Mouse (Mus musculus) gastrocnemius, postnatal 10 days (tissue): ENCODE data around the gene Cul9. TPM values are rescaled to one million over a fixed set of nuclear protein-coding genes. Genes with fewer than 3 reads are reported as not detected.

Experiments used
- DNase-seq: peaks from one replicate; pipeline ENCODE4 v3.0.0; 2021; ENCODE audit warnings: mixed read lengths
- total RNA-seq, 2 experiments: library from RNA; stranded (reverse); gene quantifications; 2 replicates each; pipeline ENCODE4 v1.2.3; 2021

The Cul9 gene
- total RNA-seq, 2 experiments from 2014 or later: 11.3 to 11.5 TPM

DNA sequence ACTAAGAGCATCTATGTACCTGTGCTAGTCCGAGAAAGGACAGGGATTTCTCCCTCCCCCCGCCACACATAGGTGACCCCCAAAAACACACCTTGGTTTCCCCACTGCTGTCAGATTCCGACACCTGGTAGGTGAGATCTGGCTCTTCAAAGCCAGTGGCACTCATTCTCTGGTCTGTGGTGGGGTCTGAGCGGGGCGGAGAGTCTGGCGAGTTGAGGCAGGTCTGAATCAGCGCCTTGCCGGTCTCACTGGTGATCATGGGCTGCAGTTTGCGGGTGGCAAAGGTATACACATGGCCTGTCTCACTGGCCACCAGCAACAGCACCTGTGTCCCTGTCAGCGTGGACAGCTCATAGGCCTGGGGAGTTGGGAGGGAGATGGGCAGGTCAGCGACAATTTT is 7.3 kb upstream of the Cul9 start:
- DNase-seq: no peak

DNA sequence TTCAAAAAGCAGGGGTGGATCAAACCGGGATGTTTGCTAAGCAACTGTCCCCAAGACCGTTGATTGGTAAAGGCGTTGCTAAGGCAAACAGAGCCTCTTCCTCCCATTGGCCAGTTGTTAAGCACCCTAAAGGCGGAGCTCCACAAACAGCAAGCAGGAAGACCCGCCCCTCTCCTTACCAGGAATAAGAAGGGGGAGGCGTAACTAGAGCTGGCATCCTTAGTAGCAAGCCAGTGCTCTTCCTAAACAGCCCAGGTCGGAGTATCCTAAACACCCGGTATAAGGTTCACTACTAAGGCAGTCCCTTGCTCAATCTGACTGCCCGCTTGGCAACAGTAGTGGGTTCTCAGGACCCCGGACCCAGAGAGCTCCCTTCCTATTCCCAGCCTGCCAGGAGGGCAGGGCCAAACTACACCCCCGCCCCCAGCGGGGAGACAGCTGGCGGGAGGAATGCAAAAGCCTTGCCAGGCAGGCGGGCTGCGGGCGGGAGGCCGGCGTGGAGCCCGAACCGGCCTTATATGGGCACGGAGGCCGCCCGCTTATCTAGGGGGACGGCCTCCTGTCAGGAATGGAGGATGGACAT is 6.7 kb upstream of the Cul9 start:
- peak; percentile 94 for DNase-seq

DNA sequence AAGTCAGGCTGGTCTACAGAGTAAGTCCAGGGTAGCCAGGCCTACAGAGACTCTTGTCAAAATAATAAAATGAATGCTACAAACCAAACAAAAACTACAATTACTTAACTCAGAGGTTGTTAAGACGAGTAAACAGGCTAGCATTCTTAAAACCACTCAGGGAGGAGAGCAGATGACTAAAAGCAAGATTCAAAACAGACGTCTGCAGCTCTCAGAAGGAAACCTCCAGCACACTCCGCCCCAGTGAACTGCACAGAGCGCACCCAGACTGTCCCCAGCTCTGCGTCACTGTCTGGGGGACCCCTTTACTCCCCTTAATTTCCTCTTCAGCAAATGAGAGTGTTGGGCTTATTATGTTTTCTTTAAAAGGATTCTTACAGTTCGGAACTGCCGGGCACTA is 6.0 kb upstream of the Cul9 start:
- no peak for DNase-seq

DNA sequence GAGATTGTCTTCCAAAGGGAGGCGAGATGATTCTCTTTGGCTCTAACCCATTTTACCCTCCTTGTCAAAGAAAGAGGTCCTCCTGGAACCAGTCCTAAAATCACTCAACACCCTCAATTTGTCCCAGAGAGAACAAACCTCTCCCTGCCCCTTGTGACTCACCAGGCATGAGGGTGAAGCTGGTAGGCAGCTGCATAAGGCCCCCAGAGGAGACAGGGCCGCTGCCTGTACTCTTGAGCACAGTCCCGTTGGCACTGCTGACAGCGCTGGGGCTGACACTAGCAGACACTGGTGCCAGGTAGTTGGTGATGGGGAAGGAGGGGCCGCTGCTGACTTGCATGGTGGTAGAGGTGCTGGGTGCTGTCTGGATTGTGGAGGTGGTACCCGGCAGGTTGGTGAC is 5.2 kb upstream of the Cul9 start:
- DNase-seq: no peak

DNA sequence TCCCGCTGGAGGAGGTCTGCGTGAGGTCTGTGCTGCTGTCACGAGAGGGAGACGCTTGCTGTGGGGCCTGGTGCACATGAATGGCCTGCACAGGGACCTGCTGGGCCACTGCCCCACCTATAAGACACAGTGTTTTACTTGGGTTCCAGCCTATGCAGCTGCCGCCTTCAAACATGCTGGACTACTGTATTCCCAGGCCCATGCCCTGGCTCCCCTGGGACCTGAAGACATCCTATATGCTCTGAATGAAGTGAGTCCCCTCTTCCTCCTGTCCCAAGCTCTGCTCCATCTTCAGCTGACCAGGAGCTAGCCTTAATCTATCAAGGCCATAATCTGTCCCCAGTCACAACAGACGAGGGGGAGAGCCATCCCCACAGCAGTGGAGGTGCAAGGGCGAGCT is 4.7 kb upstream of the Cul9 start:
- no peak for DNase-seq

DNA sequence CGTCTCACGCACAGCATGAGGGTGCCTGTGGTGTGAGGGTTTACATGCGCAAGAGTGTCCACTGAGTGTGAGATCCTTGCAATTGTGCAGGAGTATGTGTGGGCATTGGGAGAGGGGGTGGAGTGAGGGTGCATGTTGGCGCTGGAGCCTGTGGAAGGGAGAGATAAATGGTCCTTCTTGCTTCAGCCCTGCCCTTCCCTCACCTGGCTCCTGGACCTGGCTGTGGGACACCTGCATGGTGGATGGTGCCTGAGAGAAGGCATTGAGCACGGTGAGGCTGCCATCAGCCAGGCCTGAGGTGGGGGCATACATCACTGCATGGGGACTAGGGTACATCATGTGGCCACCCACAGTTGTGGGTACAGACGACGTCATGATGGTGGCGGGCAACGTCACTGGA is 3.5 kb upstream of the Cul9 start:
- DNase-seq: no peak

DNA sequence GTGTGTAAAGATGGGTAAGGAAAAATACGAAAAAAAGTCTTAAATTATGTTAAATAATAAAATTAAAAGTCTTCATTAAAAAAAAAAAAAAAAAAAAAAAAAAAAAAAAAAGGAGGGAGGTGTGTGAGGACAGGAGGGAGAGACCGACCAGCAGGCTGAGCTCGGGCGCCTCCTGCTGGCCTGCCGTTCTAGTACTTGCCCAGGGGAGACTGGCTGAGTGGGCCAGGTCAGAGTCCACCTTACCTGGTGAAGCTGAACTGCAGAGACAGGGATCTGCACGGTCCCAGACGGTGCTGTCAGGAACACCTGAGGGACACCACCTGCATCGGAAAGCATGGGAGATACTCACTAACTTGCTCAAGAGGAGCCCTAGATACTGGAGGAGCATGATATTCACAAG is 3.0 kb upstream of the Cul9 start:
- DNase-seq: peak; percentile 65

DNA sequence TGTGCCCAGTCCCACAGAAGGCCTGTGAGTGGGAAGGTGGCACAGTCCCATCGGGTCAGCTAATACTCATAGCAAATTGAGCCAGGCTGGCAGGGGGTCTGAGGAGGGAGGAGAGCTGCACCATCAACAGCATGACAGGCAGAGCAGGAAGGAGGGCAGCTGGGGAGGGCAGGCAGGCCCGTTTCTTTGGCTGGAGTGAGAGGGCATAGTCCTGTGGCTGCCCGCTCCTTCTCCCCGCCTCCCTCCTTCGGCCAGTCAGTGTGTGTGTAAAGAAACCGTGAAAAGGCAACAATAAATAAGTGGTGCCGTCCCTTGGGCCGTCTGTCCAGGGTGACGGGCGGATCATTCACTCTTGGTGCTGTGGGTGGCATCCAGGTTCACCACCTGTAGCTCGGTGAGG is 2.6 kb upstream of the Cul9 start:
- no peak for DNase-seq

DNA sequence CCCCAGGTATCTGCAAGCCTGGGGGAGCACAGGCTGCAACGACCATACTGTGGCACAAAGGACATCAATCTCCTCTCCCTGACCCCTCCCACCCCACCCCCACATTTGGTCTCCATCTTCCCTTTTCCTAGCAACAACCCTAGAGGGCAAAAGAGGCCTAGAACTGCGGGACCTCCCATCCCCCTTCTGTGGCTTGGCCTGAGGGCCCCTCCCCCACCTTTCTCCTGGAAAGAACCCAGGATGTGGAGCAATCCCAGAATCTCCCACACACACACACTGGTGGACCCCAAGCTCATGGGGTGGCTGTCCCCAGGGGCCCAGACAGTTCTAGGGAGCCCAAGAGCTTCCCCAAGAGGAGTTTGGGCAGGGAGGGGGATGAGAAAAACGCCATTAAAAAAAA is 1.7 kb upstream of the Cul9 start:
- DNase-seq: no peak

DNA sequence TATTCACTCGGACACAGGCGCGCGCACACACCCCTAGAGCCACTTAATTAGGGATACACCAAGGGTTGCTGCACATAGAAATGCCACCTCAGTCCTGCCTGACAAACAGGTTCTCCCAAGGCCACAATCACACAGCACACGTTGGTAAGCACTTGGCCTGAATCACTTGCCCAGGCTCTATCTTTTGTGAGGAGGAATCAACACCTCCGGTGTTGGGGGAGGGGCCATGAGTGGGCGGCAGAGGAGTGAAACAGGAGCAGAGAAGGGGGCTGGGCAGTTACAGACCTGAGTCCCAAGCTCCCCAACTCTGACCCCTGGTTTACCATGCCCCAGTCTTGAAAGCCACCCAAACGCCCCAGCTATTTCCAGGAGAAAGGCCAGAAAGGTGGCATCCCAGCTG is 807 bp upstream of the Cul9 start:
- no peak for DNase-seq

DNA sequence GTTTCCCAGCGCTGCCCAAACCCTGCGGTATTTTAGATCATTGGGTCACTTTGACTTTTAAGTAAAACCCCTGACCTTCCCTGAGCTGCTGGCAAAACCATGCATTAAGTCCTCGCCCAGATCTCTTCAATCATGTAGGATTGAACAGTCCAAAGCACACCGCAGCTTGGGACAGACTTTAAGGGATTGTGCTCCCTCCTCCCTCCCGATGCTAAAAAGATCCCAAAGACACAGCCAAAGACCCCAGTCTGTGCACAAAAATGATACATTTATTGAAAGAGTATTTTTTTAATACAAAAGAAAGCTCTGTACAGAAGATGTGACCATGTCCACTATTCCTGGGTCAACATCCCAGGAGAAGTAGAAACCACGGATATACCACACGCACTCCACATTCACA is 403 bp upstream of the Cul9 start:
- DNase-seq: no peak

DNA sequence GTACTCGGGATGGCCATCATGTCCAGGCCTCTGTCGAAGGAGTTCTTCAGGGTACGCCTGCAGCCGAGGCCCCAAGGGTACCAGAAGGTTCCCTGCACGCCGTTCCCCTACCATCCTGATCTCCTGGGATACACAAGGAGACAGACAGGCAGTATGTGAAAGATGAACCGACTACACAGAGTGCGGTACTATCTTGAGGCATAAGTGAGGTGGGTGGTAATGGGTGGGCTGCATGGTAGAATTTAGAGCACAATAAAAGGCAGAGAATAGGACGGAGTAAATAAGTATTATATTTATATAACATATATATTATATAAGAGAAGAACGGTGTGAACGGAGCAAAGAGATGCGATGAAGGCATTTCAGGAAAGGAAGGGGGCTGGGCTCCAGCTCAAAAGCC is 2.5 kb downstream of the Cul9 start:
- no peak for DNase-seq

DNA sequence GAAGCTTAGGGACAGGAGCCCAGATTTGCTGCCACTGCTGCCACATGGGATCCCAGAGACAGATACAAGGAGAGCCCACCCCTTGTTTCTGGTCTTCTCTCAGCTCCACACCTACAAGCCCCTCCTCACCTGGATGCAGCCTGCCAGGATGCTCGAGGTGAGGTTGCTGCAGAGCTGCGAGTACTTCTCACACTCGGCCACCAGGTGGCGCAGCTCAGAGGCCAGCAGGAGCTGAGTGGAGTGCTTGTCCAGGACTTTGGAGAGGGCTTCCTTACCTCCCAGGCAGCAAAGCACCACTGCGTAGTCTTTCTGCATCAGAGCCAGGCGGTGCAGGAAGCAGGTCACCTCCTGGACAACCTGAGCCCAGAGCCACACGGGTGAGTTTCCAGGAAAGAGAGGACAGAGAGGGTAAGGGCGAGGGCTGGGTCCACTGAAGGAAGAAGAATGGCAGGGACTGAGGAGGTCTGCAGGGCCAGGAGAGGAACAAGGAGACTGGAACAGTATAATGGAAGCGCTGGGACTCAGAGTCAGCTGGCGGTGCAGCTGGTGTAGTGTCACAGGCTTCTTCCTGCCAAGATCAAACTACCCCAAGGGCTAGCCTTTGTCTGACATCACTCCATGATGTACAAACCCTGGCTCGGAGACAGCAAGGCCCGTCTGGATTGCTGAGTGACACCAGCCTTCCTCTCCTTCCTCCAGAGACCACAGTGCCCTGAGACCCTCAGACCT is 20.4 kb downstream of the Cul9 start:
- peak; percentile 86 for DNase-seq

DNA sequence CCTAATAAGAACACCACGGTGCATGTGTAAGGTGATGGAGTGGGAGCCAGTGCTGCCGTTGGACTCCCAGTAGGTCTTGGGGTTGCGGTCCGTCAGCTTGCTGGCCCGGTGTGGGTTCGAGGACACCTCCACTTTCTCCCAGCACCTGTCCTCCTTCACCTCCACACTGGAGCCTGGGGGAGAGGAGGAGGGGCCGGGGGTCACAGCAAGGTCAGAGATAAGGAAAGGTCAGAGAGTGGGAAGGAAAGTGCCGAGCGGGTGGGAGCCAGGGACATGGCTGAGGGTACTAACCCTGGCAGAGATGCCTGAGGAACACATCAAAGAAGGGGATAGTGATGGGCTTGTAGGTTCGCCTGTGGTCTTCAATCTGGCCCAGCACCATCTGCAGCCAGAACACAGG is 21.1 kb downstream of the Cul9 start:
- DNase-seq: no peak

DNA sequence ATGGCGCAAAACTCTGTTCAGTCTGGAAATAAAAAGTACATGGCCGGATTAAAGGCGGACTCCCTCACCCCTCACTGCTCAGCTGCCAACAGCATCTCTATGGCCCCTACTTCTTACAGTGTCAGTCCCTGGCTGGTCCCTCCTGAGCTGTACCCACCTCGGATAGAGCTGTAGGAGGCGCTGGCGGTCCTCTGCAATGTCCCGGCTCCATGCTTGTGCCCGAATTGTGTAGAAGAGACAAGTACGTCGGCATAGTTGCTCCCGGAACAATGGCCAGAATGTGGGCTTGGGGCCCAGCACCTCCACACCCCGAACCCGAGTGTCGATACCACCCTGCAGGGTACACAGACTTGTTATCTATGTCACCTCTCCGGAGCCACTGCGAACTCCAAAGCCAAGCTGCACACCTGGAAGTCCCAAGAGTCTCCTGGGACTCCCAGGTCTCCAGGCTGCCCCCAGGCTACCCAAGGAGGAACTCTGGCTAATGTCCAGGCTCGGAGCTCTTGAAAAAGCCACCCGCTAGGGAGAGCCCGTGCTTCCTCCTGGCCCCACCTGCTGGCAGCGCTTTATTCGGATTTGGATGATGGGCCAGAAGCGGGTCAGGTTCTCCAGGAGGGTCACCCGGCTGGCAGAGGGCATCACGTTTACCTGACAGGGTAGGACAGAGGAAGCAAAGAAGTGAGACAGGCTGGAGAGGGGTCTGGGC is 24.1 kb downstream of the Cul9 start:
- DNase-seq: no peak

DNA sequence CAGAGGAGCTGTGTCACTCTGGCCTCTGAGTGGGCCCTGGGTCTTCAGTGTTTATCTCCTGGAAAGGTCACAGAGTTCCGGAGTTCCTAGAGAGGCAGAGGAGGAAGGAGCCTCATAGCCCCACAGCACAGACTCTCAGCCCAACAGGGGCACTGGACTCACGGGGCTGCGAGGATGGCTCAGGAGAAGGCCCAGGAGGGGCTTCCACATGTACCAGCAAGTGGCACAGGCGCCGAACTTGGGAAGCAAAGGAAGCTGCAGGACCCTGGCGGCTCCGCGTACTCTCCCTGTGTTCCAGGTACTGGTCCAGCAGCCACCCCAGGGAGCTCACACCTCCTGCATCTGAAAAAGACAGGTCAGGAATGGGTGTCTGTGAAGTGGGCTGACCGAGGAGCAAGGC is 25.0 kb downstream of the Cul9 start:
- no peak for DNase-seq

DNA sequence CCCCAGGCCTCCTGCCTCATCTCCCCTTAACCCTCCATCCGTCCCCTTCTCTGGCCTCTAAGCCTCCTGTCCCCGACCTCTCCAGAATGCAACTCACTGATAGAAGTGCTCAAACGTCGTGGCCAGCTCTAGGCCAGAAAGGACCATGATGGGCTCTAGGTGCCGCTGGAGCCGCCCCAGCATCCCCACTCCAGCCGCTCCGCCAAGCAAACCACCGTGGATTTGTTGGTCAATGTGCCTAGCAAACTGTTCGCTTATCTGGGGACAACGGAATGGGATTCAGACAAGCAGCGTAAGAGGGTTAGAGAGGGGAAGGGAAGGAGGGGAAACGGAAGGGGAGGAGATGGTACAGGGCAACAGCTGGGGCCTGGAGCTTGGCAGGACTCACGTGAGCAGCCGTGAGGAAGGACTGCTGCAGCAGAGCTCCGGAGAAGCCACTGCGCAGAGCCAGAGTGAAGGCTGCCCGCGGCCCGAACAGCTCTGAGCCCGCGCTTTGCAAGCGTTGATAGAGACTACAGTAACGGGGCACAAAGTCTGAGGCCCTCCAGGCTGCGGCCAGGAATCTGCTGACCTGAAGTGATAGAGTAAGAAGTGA is 25.7 kb downstream of the Cul9 start:
- no peak for DNase-seq

DNA sequence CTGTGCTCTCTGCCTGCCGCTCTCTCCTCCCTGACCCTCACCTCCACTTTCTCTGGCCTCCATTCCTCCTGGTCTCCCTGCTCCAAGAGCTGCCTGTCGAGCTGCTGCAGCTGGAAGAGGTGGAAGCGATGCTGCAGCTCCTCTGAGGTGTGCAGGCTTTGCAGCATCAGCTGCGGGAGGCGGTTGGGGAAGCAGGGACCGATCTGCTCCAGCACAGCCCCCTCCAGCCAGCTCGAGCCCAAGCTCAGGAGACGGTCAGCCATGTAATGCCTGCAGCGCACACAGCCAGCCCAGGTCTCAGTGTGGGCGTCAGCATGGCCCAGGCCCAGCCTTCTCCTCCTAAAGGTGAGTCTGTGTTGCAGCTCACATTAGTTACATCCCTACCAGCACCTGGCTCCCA is 26.2 kb downstream of the Cul9 start:
- DNase-seq: no peak

DNA sequence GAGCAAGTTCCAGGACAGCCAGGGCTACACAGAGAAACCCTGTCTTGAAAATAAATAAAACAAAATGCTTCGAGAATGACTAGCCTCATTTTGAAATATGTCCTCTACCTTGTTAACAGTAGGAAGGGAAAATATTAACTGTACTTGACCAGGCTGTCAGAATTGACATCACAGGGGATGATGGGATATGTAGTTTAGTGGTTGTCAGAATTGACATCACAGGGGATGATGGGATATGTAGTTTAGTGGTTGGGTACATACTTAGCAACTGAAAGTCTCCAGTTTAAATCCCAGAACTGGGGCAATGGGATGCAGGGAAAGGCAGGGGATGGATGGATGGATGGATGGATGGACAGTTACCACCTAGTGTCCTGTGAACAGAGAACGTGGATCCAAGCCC is 32.9 kb downstream of the Cul9 start:
- no peak for DNase-seq

DNA sequence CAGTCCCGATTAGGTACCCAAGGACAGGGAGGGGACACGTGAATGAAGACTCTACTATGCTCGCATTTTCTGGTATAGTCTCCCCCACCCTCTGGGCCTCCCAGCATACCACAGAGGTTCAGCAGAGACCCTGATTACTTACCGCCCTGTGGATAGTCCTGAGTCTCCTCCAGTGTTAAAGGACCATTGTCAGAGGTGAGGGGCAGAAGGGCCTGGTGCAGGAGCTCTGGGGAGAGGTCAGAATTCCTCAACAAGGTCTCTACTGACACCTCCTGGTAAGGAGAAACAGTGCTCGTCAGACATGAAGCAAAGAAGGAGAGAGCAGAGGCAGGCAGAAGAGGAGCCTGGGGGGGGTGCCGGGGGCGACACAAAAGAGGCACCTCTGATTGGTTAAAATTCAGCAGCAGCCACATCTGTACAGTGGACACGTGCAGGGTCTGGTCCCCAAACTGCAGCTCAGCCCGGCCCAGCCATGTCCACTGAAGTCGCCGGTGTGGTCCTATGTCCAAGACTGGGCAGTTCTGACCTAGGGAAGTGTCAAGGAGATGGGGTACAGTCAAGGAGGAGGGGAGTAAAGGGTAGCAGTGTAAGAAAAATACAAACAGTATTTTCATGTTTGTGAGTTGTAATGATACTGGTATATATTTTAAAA is 35.0 kb downstream of the Cul9 start:
- no peak for DNase-seq

DNA sequence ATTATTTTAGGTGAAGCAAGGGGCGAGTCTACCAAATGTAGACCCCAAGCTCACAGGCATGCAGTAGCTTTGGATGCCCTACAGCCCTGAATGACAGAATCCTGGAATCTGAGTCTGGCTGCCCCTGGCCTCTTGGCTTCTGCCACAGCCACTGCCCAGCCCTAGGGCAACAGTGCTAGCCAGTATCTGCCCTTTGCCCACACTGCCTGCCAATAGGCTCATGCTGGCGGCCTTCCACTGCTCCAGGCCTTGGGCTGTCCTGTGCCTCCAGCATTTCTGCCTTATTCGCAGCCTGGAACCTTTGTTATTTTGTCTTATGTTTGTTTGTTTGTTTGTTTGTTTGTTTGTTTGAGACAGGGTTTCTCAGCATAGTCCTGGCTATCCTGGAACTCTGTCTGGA is 40.6 kb downstream of the Cul9 start:
- no peak for DNase-seq

DNA sequence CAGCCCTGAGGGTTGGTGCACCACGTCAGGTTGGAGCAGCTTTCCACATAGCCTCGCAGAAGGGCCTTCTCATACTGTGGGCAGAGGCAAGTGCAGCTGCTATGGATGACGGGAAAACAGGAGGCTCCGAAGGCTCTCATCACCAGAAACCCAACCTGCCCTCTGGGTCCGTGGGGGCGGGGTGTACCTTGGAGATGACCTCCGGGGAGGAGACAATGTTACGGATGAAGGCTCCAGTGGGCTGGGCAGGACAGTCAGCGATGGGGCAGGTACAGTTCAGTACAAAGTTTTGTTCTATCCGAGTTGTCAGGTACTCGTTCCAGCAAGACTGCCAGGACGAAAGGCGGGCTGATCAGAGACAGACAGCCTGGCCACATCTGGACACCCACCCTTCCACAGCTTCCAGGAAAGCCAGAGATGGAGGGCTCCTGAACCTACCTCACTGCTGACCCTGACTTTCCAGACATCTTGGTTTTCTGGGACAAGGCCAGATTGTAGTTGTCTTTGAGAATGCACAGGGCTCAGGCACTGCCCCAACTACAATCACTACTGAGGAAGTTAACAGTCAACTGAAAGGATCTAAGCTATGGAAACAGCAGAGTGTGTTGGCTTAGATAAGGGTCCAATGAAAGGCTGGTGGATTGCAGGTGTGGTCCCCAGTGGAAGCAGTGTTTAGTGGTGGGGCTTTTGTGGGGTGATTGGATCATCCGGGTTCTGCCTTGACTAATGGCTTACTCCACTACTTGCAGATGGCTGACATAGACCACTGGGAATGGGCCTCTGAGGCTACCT is 42.1 kb downstream of the Cul9 start:
- DNase-seq: no peak
